Mouse (Mus musculus) gastrocnemius, adult 2 months (tissue): ENCODE results near the gene Txlna. TPM values are rescaled to one million over a fixed set of nuclear protein-coding genes. Genes with fewer than 3 reads are reported as not detected.

ENCODE experiments used
- DNase-seq: peaks from one replicate; pipeline ENCODE4 v3.0.0; 2022
- H3K27ac ChIP-seq: fragments of 200-600 bp; 2 replicates; pipeline ENCODE4 v1.8.1; 2022; ENCODE audit warnings: mild to moderate bottlenecking
- H3K4me3 ChIP-seq: fragments of 200-600 bp; 2 replicates; pipeline ENCODE4 v1.8.1; 2022; ENCODE audit warnings: mild to moderate bottlenecking, moderate library complexity
- CTCF ChIP-seq: fragments of 200-600 bp; IDR thresholded peaks from 2 replicates; pipeline ENCODE4 v1.8.1; 2022; ENCODE audit warnings: antibody characterized with exemption, mild to moderate bottlenecking, moderate library complexity
- intact Hi-C: fragments of 180-260 bp; cut with DNase I; formaldehyde crosslinking; loops from one replicate; pipeline ENCODE4 v1.15.1; 2025
- microRNA-seq: library from miRNA; unstranded; fragments of <30 nt; microRNA quantifications from one replicate; pipeline ENCODE4 v1.2.0, GENCODE M21; 2021
- total RNA-seq, 2 experiments: library from RNA; stranded (reverse); gene quantifications; 2 replicates each; pipeline ENCODE4 v1.2.3; 2021

Gene Txlna
- total RNA-seq, 2 experiments from 2014 or later, result 19.7 to 21.1 TPM

DNA sequence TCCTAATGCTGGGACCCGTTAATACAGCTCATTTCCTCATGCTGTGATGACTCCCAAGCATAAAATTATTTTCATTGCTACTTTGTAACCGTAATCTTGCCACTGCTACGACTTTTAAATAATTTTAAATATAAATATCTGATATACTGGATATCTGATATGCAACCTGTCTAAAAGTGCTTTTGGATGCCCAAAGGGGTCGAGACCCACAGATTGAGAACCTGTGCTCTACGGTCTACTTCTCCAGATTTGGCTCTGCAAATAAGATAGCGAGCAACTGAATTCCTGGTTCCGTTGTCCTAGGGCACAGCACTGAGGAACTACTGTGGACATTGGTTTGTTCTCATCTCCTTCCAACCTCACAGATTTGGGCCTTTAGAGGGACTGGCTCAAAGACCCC, 63.2 kb downstream of the Txlna start:
- no peak for DNase-seq
- intact Hi-C loops, result no loop called here
- H3K27ac ChIP-seq, result no peak overlapping the region
- no peak for TF ChIP-seq CTCF
- H3K4me3 ChIP-seq, result no peak overlapping the region

- TF ChIP-seq CTCF, result peak; percentile 75
- H3K27ac ChIP-seq, result no peak overlapping the region
- peak overlapping the region; percentile 36 for H3K4me3 ChIP-seq
- DNase-seq, result peak; percentile 78
- intact Hi-C loops, result no loop called here
Observed at GRCm38 (mm10) chr4:129576863-129577491, 63.9 kb downstream of the Txlna start.

Small RNA genes within 50 kb of the gene (microRNA-seq; reads per million reads assigned to microRNA genes)
- gene Mir7016, result not detected

Other genes starting within 250 kb of the Txlna start
- gene Zbtb8b, start 200.2 kb downstream of the Txlna start, total RNA-seq, result not detected
- gene Bsdc1, start 179.5 kb downstream of the Txlna start, total RNA-seq, result 10 to 100 TPM; 34.8 to 36.4 TPM
- gene Tssk3, start 150.0 kb downstream of the Txlna start, total RNA-seq, result not detected
- not detected for gene Fam229a, start 149.9 kb downstream of the Txlna start, total RNA-seq
- 1 to 10 TPM in 1 of 2 experiments, under 1 TPM in 1; 0.69 to 1.1 TPM for gene Marcksl1, start 127.5 kb downstream of the Txlna start, total RNA-seq
- 10 to 100 TPM in 1 of 2 experiments, 1 to 10 TPM in 1; 9.1 to 10.6 TPM for gene Hdac1, start 98.4 kb downstream of the Txlna start, total RNA-seq
- gene Lck, start 67.4 kb downstream of the Txlna start, total RNA-seq, result not detected
- gene Fam167b, start 62.5 kb downstream of the Txlna start, total RNA-seq, result not detected
- 100 to 1,000 TPM; 134 to 137 TPM for gene Eif3i, start 40.4 kb downstream of the Txlna start, total RNA-seq
- 10 to 100 TPM; 29.8 to 31.9 TPM for gene Tmem234, start 40.4 kb downstream of the Txlna start, total RNA-seq
- gene Dcdc2b, start 26.8 kb downstream of the Txlna start, total RNA-seq, result 1 to 10 TPM in 1 of 2 experiments, under 1 TPM in 1; 0.77 to 3.1 TPM
- 10 to 100 TPM in 1 of 2 experiments, 1 to 10 TPM in 1; 9.0 to 10.8 TPM for gene Iqcc, start 22.0 kb downstream of the Txlna start, total RNA-seq
- 10 to 100 TPM; 31.1 to 38.4 TPM for gene Ccdc28b, start 17.1 kb downstream of the Txlna start, total RNA-seq
- gene Kpna6, start 31.7 kb upstream of the Txlna start, total RNA-seq, result 10 to 100 TPM; 80.9 to 85.9 TPM
- 1 to 10 TPM; 3.1 to 4.4 TPM for gene Tmem39b, start 55.8 kb upstream of the Txlna start, total RNA-seq
- 10 to 100 TPM; 24.3 to 27.0 TPM for gene Khdrbs1, start 101.2 kb upstream of the Txlna start, total RNA-seq
- gene Ptp4a2, start 170.2 kb upstream of the Txlna start, total RNA-seq, result 100 to 1,000 TPM; 569 to 658 TPM